Mouse (Mus musculus): ENCODE results near the gene Mbd6.
"Not testable (repeated sequence)": the region's sequence is repeated elsewhere in the genome, so short reads cannot be mapped to it uniquely, and the experiment has no call there.

The Mbd6 gene

GRCm38 (mm10) chr10:127313516-127313915 is 24.7 kb upstream of the Mbd6 start:
- DNase-seq (ENCODE audit: low spot score in 2 of 2) = not testable (repeated sequence)

- DNase-seq (ENCODE audit: low spot score in 2 of 2) = no peak
Observed at GRCm38 (mm10) chr10:127312858-127313257, 24.0 kb upstream of the Mbd6 start.

DNA sequence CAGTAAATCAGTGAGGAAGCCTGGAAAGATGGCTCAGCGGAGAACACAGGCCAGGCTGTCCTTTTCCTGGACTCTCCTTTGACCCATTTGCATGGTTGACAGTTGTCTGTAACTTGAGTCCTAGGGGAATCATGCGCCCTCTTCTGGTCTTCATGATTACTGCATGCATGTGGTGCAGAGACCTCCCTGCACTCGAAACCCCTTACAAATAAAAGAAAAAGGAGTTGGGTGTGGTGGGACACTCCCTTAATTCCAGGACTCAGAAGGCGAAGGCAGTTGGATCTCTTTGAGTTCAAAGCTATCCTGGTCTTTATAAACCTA is 23.5 kb upstream of the Mbd6 start:
- peak; percentile 65 to 77 for DNase-seq (ENCODE audit: low spot score in 2 of 2)

GRCm38 (mm10) chr10:127311476-127312355 is 22.9 kb upstream of the Mbd6 start, which contains the start of gene Mars:
Mars (minus strand) TSS chr10:127311786.
- peak; percentile 89 to 93 for DNase-seq (ENCODE audit: low spot score in 2 of 2)

GRCm38 (mm10) chr10:127310523-127311475 is 22.0 kb upstream of the Mbd6 start:
- no peak for DNase-seq (ENCODE audit: low spot score in 2 of 2)

DNA sequence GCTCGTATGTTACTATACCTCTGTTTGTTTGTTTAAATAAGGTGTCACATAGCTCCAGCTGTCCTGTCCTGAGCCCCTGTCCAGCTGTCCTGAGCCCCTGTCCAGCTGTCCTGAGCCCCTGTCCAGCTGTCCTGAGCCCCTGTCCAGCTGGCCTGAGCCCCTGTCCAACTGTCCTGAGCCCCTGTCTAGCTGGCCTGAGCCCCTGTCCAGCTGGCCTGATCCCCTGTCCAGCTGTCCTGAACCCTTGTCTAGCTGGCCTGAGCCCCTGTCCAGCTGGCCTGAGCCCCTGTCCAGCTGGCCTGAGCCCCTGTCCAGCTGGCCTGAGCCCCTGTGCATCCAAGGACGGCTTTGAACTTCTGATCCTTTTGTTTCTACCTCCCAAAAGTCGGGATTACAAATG is 20.3 kb upstream of the Mbd6 start:
- DNase-seq (ENCODE audit: low spot score in 2 of 2) = not testable (repeated sequence)

DNA sequence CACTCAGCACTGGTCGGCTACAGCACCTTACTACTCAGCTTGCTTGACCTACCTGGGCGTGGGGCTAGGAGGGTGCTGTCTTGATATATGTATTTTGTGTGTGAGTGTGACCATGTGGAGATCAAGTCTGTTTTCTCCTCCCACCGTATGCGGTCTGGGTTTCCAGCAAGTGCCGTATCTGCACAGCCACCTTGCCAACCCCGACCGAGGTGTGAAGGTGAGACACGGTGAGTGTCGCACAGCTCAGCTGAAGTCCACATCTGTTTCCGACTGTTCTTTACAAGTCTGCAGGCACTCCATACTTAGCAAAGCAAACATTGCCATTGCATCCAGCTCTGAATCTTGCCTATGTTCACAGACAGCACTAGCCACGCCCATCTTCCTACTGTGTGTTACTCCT is 14.3 kb upstream of the Mbd6 start:
- DNase-seq (ENCODE audit: low spot score in 2 of 2) = no peak

GRCm38 (mm10) chr10:127300361-127300760 is 11.5 kb upstream of the Mbd6 start:
- DNase-seq (ENCODE audit: low spot score in 2 of 2) = no peak

DNA sequence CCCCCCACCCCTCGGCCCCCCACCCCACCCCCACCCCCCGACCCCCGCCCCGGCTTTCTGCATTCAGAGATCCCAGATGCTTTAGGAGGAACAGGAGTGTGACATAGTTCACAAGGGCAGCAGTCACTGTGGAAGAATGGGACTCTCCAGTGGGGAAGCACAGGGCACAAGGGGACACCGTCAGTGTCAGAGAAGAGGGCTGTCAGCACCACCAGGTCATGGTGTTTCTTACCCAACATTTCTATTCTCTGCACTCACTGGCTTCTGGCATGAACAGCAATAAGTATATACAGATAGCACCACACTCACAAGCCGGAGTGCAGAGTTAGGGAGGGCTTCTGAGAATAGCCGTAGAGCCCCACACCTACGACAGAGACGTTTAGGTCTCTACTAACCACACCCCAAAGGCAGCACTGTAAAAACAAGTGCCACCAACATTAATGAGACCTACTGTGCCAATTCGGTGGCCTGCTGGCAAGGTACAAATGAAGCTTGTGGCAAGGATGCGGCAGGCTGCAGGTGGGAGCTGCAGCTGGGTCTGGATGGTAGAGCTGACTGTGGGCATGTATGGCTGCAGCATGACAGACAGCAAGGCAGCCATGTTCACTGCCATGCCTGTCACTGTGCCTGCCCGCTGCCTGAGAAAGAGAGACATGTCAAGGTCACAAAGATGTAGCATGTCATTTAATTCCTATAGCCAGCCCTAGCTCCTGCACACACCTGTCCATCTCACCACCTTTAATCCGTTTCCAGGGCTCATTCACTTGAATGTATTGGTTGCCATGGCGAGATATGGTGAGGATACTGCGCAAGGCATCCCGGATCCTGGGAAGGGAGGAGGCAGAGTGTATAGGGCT is 8.4 kb upstream of the Mbd6 start:
- DNase-seq (ENCODE audit: low spot score in 2 of 2) = no peak

DNA sequence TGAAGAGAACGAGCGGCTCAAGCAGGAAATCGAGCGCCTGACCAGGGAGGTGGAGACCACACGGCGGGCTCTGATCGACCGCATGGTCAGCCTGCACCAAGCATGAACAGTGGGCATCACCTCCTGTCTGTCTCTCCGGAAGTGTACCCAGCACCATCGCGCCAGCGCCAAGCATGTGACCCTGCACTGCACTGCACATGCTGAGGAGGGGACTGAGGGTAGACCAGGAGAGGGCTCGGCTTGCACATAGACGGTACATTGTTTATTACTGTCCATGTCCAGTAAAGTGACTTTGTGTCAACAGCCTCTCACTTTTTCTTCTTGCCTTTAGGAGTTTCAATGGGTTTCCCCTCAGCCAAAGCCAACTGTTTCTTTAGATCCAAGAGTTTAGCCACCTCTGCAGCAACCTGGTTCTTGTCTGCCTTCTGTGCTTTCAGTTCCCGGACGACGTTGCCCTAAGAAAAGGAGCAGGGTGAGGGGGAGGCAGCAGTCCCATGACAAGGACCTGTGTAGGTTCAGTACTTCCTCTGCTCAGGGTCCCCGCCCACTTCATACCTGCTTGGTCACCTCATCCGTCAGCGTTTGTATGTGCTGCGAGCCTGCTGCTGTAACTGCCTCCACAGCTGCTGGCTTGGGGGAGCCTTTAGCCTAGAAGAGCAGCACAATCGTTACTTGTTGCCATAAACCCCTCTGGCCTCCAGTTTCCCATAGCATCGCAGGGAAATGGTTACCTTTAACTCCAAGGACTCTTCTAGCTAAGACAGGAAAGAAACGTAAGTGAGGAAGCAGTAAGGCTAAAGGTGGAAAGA is 7.4 kb upstream of the Mbd6 start:
- DNase-seq (ENCODE audit: low spot score in 2 of 2) = no peak

DNA sequence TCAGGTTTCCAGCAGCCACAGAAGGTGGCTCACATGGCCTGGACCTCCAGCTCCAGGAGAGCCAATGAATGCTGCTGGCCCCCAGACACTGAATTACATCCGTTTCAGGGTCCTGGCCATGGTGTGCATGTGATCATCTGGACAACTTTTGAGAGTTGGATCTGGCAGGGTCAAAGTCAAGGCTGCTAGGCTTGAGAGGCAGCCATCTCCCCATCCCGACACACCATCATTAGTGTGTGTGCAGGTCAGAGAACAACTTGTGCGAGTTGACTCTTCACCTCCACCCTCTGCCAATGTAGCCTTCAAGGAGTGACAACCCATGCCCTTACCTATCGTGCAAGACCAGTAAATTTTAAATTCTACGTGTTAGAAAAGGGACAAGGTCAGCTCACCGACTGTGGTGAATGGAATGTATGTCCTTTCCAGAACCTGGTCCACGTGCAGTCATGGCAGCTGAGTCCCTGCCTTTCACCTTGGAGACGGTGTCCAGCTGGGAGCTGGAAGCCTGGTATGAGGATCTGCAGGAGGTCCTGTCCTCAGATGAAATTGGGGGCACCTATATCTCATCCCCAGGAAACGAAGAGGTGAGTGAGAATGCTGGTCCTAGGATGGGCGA is 6.2 kb upstream of the Mbd6 start:
- DNase-seq (ENCODE audit: low spot score in 2 of 2) = no peak

DNA sequence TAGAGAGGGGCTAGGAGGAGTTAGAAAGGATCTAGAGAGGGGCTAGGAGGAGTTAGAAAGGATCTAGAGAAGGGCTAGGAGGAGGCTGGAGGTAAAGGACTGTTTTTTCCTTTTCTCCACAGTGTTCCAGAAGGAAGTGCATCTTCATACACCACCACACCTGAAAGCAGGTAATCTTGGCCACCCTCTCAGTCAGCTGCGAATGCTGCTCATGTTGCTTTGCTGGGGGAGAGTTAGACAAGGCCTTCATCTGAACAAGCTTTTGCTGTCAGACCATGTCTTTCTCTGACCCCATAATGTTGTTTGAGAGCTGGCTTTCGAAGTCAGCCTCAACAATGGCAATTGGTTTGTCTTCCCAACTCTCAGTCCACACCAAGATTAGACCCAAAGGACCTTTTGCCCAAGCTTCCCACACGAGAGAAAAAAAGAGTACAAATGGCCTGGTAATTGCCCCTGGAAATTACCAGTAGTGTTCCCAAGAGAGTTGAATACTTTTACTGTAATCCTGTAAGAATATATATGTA is 4.8 kb upstream of the Mbd6 start:
- DNase-seq (ENCODE audit: low spot score in 2 of 2) = no peak

DNA sequence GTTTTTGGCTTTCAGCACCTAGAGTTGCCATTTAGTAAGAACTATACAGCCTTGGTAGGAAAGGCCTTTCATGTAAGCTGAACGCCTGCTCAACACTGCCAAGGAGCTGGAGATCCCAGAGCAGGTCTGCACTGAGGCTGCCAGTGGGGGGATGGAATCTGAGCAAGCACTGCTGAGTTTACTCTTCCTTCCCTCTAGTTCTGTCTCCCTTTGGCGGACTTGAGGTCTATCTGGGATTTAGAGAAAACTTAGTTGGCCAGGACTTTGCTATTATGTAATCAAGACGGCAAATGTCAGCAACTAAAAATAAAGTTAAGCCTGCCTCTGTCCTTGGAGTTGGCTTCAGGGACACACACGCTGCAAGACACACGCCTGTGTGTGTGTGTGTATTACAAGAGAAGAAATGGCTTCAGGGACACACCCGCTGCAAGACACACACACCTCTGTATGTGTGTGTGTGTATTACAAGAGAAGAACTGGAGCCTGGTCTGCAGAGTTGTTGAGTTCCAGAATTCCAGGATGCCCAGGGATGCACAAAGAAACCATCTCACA is 4.2 kb upstream of the Mbd6 start:
- no peak for DNase-seq (ENCODE audit: low spot score in 2 of 2)

DNA sequence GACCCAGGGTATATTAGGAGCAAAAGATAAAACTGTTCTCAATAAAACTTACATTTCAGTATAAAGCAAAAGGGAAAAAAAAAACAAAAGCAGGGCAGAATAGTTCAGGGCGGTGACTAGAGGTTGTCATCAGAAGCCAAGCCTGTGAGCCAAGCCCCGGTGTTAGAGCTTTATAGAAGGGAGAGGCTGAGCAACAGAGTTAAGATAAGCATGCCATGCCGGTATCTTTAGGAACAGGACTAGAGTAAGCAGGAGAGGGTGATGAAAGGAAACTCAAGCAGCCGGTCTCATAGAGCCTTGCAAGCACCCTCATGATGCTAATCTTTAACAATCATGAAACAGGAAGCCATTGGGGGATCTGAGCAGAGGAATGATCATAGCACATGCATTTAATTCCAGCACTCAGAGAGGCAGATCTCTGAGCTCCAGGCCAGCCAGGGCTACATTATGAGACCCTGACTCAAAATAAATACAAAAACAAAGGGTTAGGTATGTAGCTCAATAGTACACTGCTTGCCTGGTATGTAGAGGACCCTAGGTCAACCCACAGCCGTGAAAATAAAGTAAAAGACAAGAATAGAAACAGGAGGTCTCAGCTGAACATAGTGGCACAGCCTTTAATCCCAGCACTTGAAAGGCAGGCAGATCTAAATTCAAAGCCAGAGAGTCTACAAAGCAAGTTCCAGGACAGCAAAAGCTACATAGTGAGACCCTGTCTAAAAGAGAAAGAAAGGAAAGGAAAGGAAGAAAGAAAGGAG is 3.2 kb upstream of the Mbd6 start:
- DNase-seq (ENCODE audit: low spot score in 2 of 2) = no peak

DNA sequence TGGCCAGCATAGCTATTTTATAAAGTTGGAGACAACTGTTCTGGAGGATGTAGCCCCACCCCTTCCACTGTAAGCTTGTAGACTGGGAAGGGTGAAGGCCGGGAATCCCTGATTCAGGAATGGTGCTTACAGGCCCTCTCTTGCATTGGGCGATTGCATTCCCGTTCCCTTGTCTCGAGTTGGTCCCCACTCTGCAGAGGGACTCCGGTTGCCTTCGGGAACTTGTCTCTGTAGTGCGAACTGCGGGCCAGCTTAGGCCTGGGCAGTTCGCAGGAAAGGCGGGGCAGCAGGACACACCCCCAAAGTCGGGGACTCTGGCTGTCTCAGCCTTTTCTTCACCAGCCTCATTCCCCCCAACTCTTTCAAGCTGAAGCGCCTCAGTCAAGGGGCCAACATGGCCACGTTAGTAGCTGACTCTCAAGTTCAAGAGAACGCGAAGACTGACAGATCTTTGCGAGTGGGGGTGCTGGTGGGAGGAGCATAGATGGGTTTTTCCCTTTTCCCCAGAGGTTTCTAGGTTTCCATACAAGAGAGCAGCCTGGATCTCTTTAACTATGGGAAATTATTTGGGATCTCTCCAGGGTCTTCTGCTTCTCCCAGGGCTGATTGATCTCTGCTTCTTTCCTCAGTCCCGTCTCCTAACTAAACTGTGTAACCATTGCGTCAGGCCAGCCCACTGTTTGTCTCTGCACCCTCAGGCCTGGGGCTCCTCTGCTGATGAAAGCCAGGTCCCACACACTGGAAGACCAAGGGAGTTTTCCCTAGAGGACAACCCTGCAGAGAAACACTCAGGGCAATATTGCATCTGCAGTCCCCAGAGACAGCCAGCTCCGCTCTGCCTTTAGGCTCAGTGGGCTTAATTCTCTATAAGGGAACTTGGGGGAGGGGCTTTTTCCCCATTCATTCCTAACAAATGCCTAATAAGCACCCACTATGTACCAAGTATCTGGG is 2.4 kb upstream of the Mbd6 start:
- DNase-seq (ENCODE audit: low spot score in 2 of 2) = peak in 1 of 2 experiments; percentile 62

GRCm38 (mm10) chr10:127290307-127290929 is 1.6 kb upstream of the Mbd6 start:
- DNase-seq (ENCODE audit: low spot score in 2 of 2) = peak; percentile 100

GRCm38 (mm10) chr10:127289573-127290191 is 864 bp upstream of the Mbd6 start:
- DNase-seq (ENCODE audit: low spot score in 2 of 2) = peak in 1 of 2 experiments; percentile 56

Measured in urinary bladder, postnatal 4 days (tissue).